12 mouse cellular contexts compared by ENCODE assay signal in genomic region chr11:96461766-96462165, GRCm38 (mm10). TPM values are rescaled to one million over a fixed set of nuclear protein-coding genes. Genes with fewer than 3 reads are reported as not detected.
A peak's percentile ranks its signal among the peaks of the same experiment; 100 is the strongest.
DNase-seq lines count a peak whose midpoint lies in the region; ATAC-seq lines count a peak whose summit lies in the region.
"Had no signal": no experiment of that assay in that cellular context is flagged by ENCODE, and none has a peak within 500 bp of the region (broad histone marks: within the 10 kb centered on the region; RNA-seq: fewer than 3 reads in every experiment).

No protein-coding gene starts in this region.

- 28% methylated on average over 4 of the region's 4 CpGs for WGBS in heart, embryonic 13.5 days
- WGBS in forebrain, embryonic 13.5 days: 41% methylated on average over 4 of the region's 4 CpGs
- 47% methylated on average over 4 of the region's 4 CpGs for WGBS in hindbrain, embryonic 16.5 days
- WGBS in neural tube, embryonic 12.5 days: 44% methylated on average over 4 of the region's 4 CpGs

- ATAC-seq in heart, embryonic 13.5 days (ENCODE audit: extremely low read depth, insufficient number of reproducible peaks, low FRiP score, low TSS enrichment): no peak
- ATAC-seq in forebrain, embryonic 13.5 days: peak; percentile 39; the same call in 1 of the 2 replicates
- peak; percentile 40; the same call in 1 of the 2 replicates for ATAC-seq in hindbrain, embryonic 16.5 days
- ATAC-seq in neural tube, embryonic 12.5 days (ENCODE audit: low FRiP score, low read depth): 0 out of 2 replicates have a peak, but pooled peaks have one; percentile 26

- H3K36me3 ChIP-seq in heart, embryonic 13.5 days: no peaks in the 10 kb centered on the region
- H3K36me3 ChIP-seq in forebrain, embryonic 13.5 days (ENCODE audit: poor library complexity, severe bottlenecking): no peaks in the 10 kb centered on the region
- H3K36me3 ChIP-seq in hindbrain, embryonic 16.5 days (ENCODE audit: control insufficient read depth, insufficient read depth, low read length): no peaks in the 10 kb centered on the region
- H3K36me3 ChIP-seq in neural tube, embryonic 12.5 days: no peaks in the 10 kb centered on the region

- H3K27ac ChIP-seq in heart, embryonic 13.5 days (replicated peaks): no peak overlapping the region
- H3K27ac ChIP-seq in forebrain, embryonic 13.5 days: peak overlapping the region; percentile 77
- H3K27ac ChIP-seq in hindbrain, embryonic 16.5 days (ENCODE audit: low read depth, low read length): peak overlapping the region; percentile 80
- H3K27ac ChIP-seq in neural tube, embryonic 12.5 days: no peak overlapping the region; the same call in 1 of the 2 replicates
- H3K27ac ChIP-seq: liver, embryonic 14.5 days had no signal

- H3K4me2 ChIP-seq in heart, embryonic 13.5 days: peak overlapping the region; percentile 12; the same call in 1 of the 2 replicates
- peak overlapping the region; percentile 28; the same call in 1 of the 2 replicates for H3K4me2 ChIP-seq in forebrain, embryonic 13.5 days
- H3K4me2 ChIP-seq in hindbrain, embryonic 16.5 days (ENCODE audit: low read length): 0 out of 2 replicates have a peak overlapping the region, but pooled peaks have one; percentile 3
- peak overlapping the region; percentile 32; the same call in 1 of the 2 replicates for H3K4me2 ChIP-seq in neural tube, embryonic 12.5 days (replicated peaks)

- peaks cover 24% of the 10 kb centered on the region for H3K4me1 ChIP-seq in heart, embryonic 13.5 days
- peaks cover 60% of the 10 kb centered on the region for H3K4me1 ChIP-seq in forebrain, embryonic 13.5 days
- H3K4me1 ChIP-seq in hindbrain, embryonic 16.5 days (ENCODE audit: control insufficient read depth, insufficient read depth, low read depth, low read length): peaks cover 32% of the 10 kb centered on the region
- peaks cover 43% of the 10 kb centered on the region for H3K4me1 ChIP-seq in neural tube, embryonic 12.5 days

- H3K27me3 ChIP-seq in heart, embryonic 13.5 days (replicated peaks): peaks cover 90% of the 10 kb centered on the region
- peaks cover 22% of the 10 kb centered on the region for H3K27me3 ChIP-seq in forebrain, embryonic 13.5 days
- no peaks in the 10 kb centered on the region for H3K27me3 ChIP-seq in hindbrain, embryonic 16.5 days (replicated peaks; ENCODE audit: control insufficient read depth, insufficient read depth, low read length)
- peaks cover 23% of the 10 kb centered on the region for H3K27me3 ChIP-seq in neural tube, embryonic 12.5 days (replicated peaks)

- no peak overlapping the region for H3K4me3 ChIP-seq in heart, embryonic 13.5 days
- H3K4me3 ChIP-seq in forebrain, embryonic 13.5 days: no peak overlapping the region
- H3K4me3 ChIP-seq in hindbrain, embryonic 16.5 days (ENCODE audit: low read length): no peak overlapping the region
- H3K4me3 ChIP-seq in neural tube, embryonic 12.5 days: no peak overlapping the region

- H3K9me3 ChIP-seq in heart, embryonic 13.5 days: no peaks in the 10 kb centered on the region
- no peaks in the 10 kb centered on the region for H3K9me3 ChIP-seq in forebrain, embryonic 13.5 days (replicated peaks)
- no peaks in the 10 kb centered on the region for H3K9me3 ChIP-seq in hindbrain, embryonic 16.5 days (ENCODE audit: control insufficient read depth, low read length)
- no peaks in the 10 kb centered on the region for H3K9me3 ChIP-seq in neural tube, embryonic 12.5 days

- intact Hi-C loops in heart, postnatal 10 days (cut with DNase I): no loop called here

- no peak overlapping the region for H3K9ac ChIP-seq in heart, embryonic 13.5 days
- H3K9ac ChIP-seq in forebrain, embryonic 13.5 days: no peak overlapping the region
- H3K9ac ChIP-seq in hindbrain, embryonic 16.5 days (ENCODE audit: low read depth, low read length): peak overlapping the region; percentile 39
- no peak overlapping the region for H3K9ac ChIP-seq in neural tube, embryonic 12.5 days
- H3K9ac ChIP-seq: liver, embryonic 14.5 days had no signal

- DNase-seq in heart, postnatal 10 days: no peak
- DNase-seq in right cerebral cortex, postnatal 36 days (ENCODE audit: low spot score in 2 of 2): no peak
- DNase-seq in gastrocnemius, postnatal 10 days: no peak
- DNase-seq in frontal cortex, postnatal 36 days (ENCODE audit: low spot score in 2 of 2): no peak
- DNase-seq: cerebellum, adult 11 months; kidney, adult 8-10 months had no signal

RNA-seq across cellular contexts. Expression of gene Skap1, which starts 2.6 kb away (rescaled TPM):
- 0.33 and 1.1 TPM in 2 replicates for polyA plus RNA-seq in heart, embryonic 13.5 days (2015; fragmentation: Nextera tagmentation; extraction: Ambion mirVana)
- total RNA-seq in heart, postnatal 10 days (2021): under 1 TPM; 0.47 to 0.91 TPM
- 2.5 and 4.0 TPM in 2 replicates for polyA plus RNA-seq in forebrain, embryonic 13.5 days (2015; fragmentation: Nextera tagmentation; extraction: Ambion mirVana)
- polyA plus RNA-seq in hindbrain, embryonic 16.5 days (2015; fragmentation: Nextera tagmentation; extraction: Ambion mirVana): 5.9 and 7.4 TPM in 2 replicates
- 2.2 and 2.8 TPM in 2 replicates for polyA plus RNA-seq in neural tube, embryonic 12.5 days (2016; fragmentation: Nextera tagmentation; extraction: Ambion mirVana)
- total RNA-seq in gastrocnemius, postnatal 10 days (2021): under 1 TPM; 0.16 to 0.19 TPM
- total RNA-seq: common myeloid progenitor, adult 5-6 weeks had no signal

Comparison
In these comparisons a context has a peak if more than half of its experiments do, and no peak if none do; other contexts are left out.
1. H3K27ac ChIP-seq: peak in forebrain, embryonic 13.5 days (single experiment) and hindbrain, embryonic 16.5 days (single experiment); none in heart, embryonic 13.5 days (single experiment) and neural tube, embryonic 12.5 days (single experiment).
2. Peak in every context shown above with its lines, with median percentiles within 50 percentile points of each other: H3K4me2 ChIP-seq.